Mouse (Mus musculus) lung, postnatal 0 days (tissue): ENCODE results near the gene Nupr1.

Experiments
- CTCF ChIP-seq: IDR thresholded peaks from 2 replicates; pipeline ENCODE4 v1.5.1; 2016; ENCODE audit warnings: antibody characterized with exemption, mild to moderate bottlenecking
- EP300 ChIP-seq: IDR thresholded peaks from 2 replicates; pipeline ENCODE4 v1.6.1; 2016; ENCODE audit warnings: antibody characterized with exemption, mild to moderate bottlenecking, control low read depth

- TF ChIP-seq EP300 (no peak), CTCF (no peak)
Measured at GRCm38 (mm10) chr7:126653991-126654390, 23.3 kb upstream of the Nupr1 start.
